25 mouse cellular contexts compared by ENCODE assay signal in genomic region chr13:68836183-68836582, GRCm38 (mm10).
A peak's percentile ranks its signal among the peaks of the same experiment; 100 is the strongest.
DNase-seq lines count a peak whose midpoint lies in the region; ATAC-seq and TF ChIP-seq lines count a peak whose summit lies in the region.
"Had no signal": no experiment of that assay in that cellular context is flagged by ENCODE, and none has a peak within 500 bp of the region (broad histone marks: within the 10 kb centered on the region; RNA-seq: fewer than 3 reads in every experiment).

No protein-coding gene starts in this region.

- ATAC-seq in forebrain, embryonic 13.5 days = 0 out of 2 replicates have a peak, but pooled peaks have one; percentile 24
- no peak for ATAC-seq in forebrain, embryonic 11.5 days (replicated peaks; ENCODE audit: low FRiP score)
- ATAC-seq in kidney, embryonic 14.5 days (ENCODE audit: low FRiP score, low TSS enrichment) = 0 out of 2 replicates have a peak, but pooled peaks have one; percentile 57
- no peak for ATAC-seq in lung, postnatal 0 days
- ATAC-seq: activated CD4-positive, CD25-positive, alpha-beta regulatory T cell, adult 4 months; CD4-positive, CD25-positive, alpha-beta regulatory T cell, adult 4 months; Patski had no signal

- H3K36me3 ChIP-seq in forebrain, embryonic 13.5 days (ENCODE audit: poor library complexity, severe bottlenecking) = no peaks in the 10 kb centered on the region
- no peaks in the 10 kb centered on the region for H3K36me3 ChIP-seq in forebrain, embryonic 11.5 days (ENCODE audit: control insufficient read depth, insufficient read depth, low read length)
- H3K36me3 ChIP-seq in kidney, embryonic 14.5 days (ENCODE audit: control insufficient read depth, insufficient read depth, low read length) = no peaks in the 10 kb centered on the region
- H3K36me3 ChIP-seq in lung, postnatal 0 days (ENCODE audit: insufficient read depth, low read length) = no peaks in the 10 kb centered on the region
- H3K36me3 ChIP-seq: embryonic facial prominence, embryonic 10.5 days; embryonic facial prominence, embryonic 12.5 days; forebrain, embryonic 12.5 days; forebrain, embryonic 15.5 days; G1E had no signal

- H3K4me3 ChIP-seq in forebrain, embryonic 13.5 days = no peak overlapping the region
- no peak overlapping the region for H3K4me3 ChIP-seq in forebrain, embryonic 11.5 days (ENCODE audit: low read depth, low read length)
- H3K4me3 ChIP-seq in kidney, embryonic 14.5 days (ENCODE audit: low read length) = no peak overlapping the region
- H3K4me3 ChIP-seq in layer of hippocampus, adult 2 months = no peak overlapping the region
- H3K4me3 ChIP-seq in lung, postnatal 0 days (ENCODE audit: low read depth, low read length) = no peak overlapping the region
- H3K4me3 ChIP-seq: embryonic facial prominence, embryonic 10.5 days; embryonic facial prominence, embryonic 12.5 days; forebrain, embryonic 12.5 days; forebrain, embryonic 15.5 days had no signal

- DNase-seq in forebrain, embryonic 11.5 days (ENCODE audit: low spot score) = no peak
- no peak for DNase-seq in kidney, adult 11 months
- no peak for DNase-seq in layer of hippocampus, adult 2 months (ENCODE audit: low spot score in 2 of 2)
- DNase-seq in layer of hippocampus, adult 11-12 months (ENCODE audit: low spot score) = no peak
- DNase-seq in lung, postnatal 0 days (ENCODE audit: low spot score) = no peak
- no peak for DNase-seq in lung, adult 18-20 months
- DNase-seq: adrenal gland, adult 8-10 months; adrenal gland, postnatal 14 days; adrenal gland, postnatal 36 days; B cell, adult 2 months; cerebellum, adult 11-12 months; cerebellum, adult 2 months; cerebellum, adult 9-10 months; cerebellum, postnatal 25 days had no signal

- no peaks in the 10 kb centered on the region for H3K27me3 ChIP-seq in forebrain, embryonic 13.5 days
- no peaks in the 10 kb centered on the region for H3K27me3 ChIP-seq in forebrain, embryonic 11.5 days (ENCODE audit: control insufficient read depth, insufficient read depth, low read length)
- H3K27me3 ChIP-seq in kidney, embryonic 14.5 days (ENCODE audit: control insufficient read depth, insufficient read depth, low read length) = no peaks in the 10 kb centered on the region
- H3K27me3 ChIP-seq in lung, postnatal 0 days (replicated peaks; ENCODE audit: insufficient read depth, low read length) = no peaks in the 10 kb centered on the region
- H3K27me3 ChIP-seq: CH12.LX; embryonic facial prominence, embryonic 12.5 days; forebrain, embryonic 12.5 days; forebrain, embryonic 15.5 days; Patski had no signal

- no peaks in the 10 kb centered on the region for H3K9me3 ChIP-seq in forebrain, embryonic 13.5 days (replicated peaks)
- H3K9me3 ChIP-seq in forebrain, embryonic 11.5 days (ENCODE audit: control insufficient read depth, low read length) = no peaks in the 10 kb centered on the region
- H3K9me3 ChIP-seq in kidney, embryonic 14.5 days (ENCODE audit: control insufficient read depth, low read length) = no peaks in the 10 kb centered on the region
- H3K9me3 ChIP-seq in lung, postnatal 0 days (ENCODE audit: low read length) = no peaks in the 10 kb centered on the region
- H3K9me3 ChIP-seq: embryonic facial prominence, embryonic 10.5 days; embryonic facial prominence, embryonic 12.5 days; forebrain, embryonic 12.5 days; forebrain, embryonic 15.5 days had no signal

- TF ChIP-seq EP300 in lung, postnatal 0 days (IDR thresholded peaks at IDR 0.05) = no peak

- peak; percentile 39 for TF ChIP-seq CTCF in layer of hippocampus, adult 2 months (conservative IDR thresholded peaks at IDR 0.05)
- peak; percentile 5; the same call in 1 of the 2 replicates for TF ChIP-seq CTCF in lung, postnatal 0 days (IDR thresholded peaks at IDR 0.05)

- H3K9ac ChIP-seq in forebrain, embryonic 13.5 days = no peak overlapping the region
- no peak overlapping the region for H3K9ac ChIP-seq in forebrain, embryonic 11.5 days (ENCODE audit: low read length)
- H3K9ac ChIP-seq in kidney, embryonic 14.5 days (ENCODE audit: low read depth, low read length) = no peak overlapping the region
- H3K9ac ChIP-seq in lung, postnatal 0 days (replicated peaks; ENCODE audit: low read depth) = no peak overlapping the region
- H3K9ac ChIP-seq: embryonic facial prominence, embryonic 12.5 days; forebrain, embryonic 12.5 days; forebrain, embryonic 15.5 days had no signal

- no peaks in the 10 kb centered on the region for H3K4me1 ChIP-seq in forebrain, embryonic 13.5 days
- no peaks in the 10 kb centered on the region for H3K4me1 ChIP-seq in forebrain, embryonic 11.5 days (replicated peaks; ENCODE audit: control insufficient read depth, insufficient read depth, low read length)
- no peaks in the 10 kb centered on the region for H3K4me1 ChIP-seq in kidney, embryonic 14.5 days (ENCODE audit: control insufficient read depth, insufficient read depth, low read length)
- no peaks in the 10 kb centered on the region for H3K4me1 ChIP-seq in lung, postnatal 0 days (ENCODE audit: insufficient read depth, low read depth, low read length)
- H3K4me1 ChIP-seq: embryonic facial prominence, embryonic 10.5 days; embryonic facial prominence, embryonic 12.5 days; forebrain, embryonic 12.5 days had no signal

- no peak overlapping the region for H3K27ac ChIP-seq in forebrain, embryonic 13.5 days
- H3K27ac ChIP-seq in forebrain, embryonic 11.5 days (ENCODE audit: low read depth, low read length) = no peak overlapping the region
- no peak overlapping the region for H3K27ac ChIP-seq in kidney, embryonic 14.5 days (ENCODE audit: low read depth, low read length)
- H3K27ac ChIP-seq in layer of hippocampus, adult 2 months = peak overlapping the region; percentile 68
- no peak overlapping the region for H3K27ac ChIP-seq in lung, postnatal 0 days (ENCODE audit: low read length)
- H3K27ac ChIP-seq: embryonic facial prominence, embryonic 10.5 days; embryonic facial prominence, embryonic 12.5 days; forebrain, embryonic 12.5 days had no signal

- H3K4me2 ChIP-seq in forebrain, embryonic 13.5 days = no peak overlapping the region
- no peak overlapping the region for H3K4me2 ChIP-seq in forebrain, embryonic 11.5 days (ENCODE audit: low read depth, low read length, severe bottlenecking)
- no peak overlapping the region for H3K4me2 ChIP-seq in kidney, embryonic 14.5 days (replicated peaks; ENCODE audit: low read depth, low read length)
- no peak overlapping the region for H3K4me2 ChIP-seq in lung, postnatal 0 days (replicated peaks; ENCODE audit: low read depth, low read length)
- H3K4me2 ChIP-seq: embryonic facial prominence, embryonic 12.5 days; forebrain, embryonic 12.5 days; forebrain, embryonic 15.5 days had no signal

Comparison
In these comparisons a context has a peak if more than half of its experiments do, and no peak if none do; other contexts are left out.
1. ATAC-seq: peak in forebrain, embryonic 13.5 days (single experiment) and kidney, embryonic 14.5 days (single experiment); none in forebrain, embryonic 11.5 days (single experiment) and lung, postnatal 0 days (single experiment).